Mouse (Mus musculus): ENCODE measurements around the gene Notch1.

GRCm38 (mm10) chr2:26471652-26472285, 44.7 kb downstream of the Notch1 start:
- TF ChIP-seq CTCF (IDR thresholded peaks at IDR 0.05; ENCODE audit: borderline replicate concordance, control insufficient read depth, extremely low read depth, insufficient read depth, low read length, poor library complexity) = no peak
- TF ChIP-seq POLR2A (IDR thresholded peaks at IDR 0.05; ENCODE audit: control insufficient read depth, extremely low read depth, insufficient read depth, low read length, poor library complexity) = no peak
